Mouse (Mus musculus) urinary bladder, postnatal 4 days (tissue): ENCODE results near the gene Taf5.

Source experiments
- DNase-seq, 2 experiments: peaks; one replicate each; pipeline ENCODE4 v3.0.0; 2021 to 2022; ENCODE audit warnings: low spot score in 2 of 2

Gene Taf5

DNA sequence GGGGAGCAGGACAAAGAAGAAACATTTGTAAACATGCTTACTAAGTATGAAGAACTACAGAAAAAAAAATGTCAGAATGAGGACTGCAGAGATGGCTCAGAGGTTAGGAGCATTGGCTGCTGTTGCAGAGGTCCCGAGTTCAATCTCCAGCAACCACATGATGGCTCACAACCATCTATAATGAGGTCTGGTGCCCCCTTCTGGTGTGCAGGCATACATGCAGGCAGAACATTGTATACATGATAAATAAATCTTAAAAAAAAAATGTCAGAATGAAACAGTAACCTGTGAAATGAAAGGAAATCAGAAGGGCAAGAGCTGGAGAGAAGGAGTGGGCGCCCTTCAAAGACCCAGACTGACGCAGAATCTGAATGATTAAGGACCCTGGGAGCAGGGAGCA, 1.7 kb upstream of the Taf5 start:
- DNase-seq: no peak

DNA sequence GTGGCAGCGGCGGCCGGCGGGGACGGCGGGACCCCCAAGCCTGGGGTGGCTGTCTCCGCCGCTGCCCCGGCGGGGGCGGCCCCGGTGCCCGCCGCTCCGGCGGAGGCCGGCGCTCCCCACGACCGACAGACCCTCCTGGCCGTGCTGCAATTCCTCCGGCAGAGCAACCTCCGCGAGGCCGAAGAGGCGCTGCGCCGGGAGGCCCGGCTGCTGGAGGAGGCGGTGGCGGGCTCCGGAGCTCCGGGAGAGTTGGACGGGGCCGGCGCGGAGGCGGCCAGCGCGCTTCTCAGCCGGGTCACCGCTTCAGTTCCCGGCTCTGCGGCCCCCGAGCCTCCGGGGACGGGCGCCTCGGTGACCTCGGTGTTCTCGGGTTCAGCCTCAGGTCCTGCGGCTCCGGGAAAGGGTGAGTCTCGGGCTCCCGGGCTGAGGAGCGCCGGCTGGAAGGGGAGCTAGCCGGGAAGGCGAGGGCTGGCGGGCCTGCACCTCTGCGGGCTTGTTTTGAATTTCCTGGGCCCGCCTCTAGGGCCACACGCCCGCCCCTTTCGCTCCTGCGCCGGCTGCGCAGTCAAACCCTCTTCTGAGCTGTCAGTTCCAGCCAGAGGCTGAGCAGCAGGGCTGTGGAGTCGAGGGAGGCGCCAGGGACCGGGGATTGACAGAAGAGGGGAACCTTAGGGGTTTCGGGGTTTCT, 522 bp downstream of the Taf5 start:
- DNase-seq: peak; percentile 80 to 82

DNA sequence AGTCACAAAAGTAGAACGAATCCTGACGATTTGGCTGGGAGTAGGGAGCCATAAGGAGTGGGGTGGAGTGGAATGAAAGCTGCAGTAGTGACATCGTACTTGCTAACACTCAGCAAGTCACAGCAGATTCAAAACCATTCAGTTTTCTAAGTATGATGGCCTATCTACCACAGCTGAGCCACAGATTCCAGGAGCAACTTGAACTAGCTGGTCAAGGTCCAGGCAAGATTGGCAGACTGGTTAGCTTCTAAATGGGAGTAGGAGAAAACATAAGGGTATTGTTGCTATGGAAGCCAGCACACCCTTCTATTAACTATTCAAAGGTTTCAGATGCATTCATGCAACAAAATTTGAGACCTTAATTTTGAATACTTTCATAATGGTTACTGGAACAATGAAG, 20.7 kb downstream of the Taf5 start:
- no peak for DNase-seq

DNA sequence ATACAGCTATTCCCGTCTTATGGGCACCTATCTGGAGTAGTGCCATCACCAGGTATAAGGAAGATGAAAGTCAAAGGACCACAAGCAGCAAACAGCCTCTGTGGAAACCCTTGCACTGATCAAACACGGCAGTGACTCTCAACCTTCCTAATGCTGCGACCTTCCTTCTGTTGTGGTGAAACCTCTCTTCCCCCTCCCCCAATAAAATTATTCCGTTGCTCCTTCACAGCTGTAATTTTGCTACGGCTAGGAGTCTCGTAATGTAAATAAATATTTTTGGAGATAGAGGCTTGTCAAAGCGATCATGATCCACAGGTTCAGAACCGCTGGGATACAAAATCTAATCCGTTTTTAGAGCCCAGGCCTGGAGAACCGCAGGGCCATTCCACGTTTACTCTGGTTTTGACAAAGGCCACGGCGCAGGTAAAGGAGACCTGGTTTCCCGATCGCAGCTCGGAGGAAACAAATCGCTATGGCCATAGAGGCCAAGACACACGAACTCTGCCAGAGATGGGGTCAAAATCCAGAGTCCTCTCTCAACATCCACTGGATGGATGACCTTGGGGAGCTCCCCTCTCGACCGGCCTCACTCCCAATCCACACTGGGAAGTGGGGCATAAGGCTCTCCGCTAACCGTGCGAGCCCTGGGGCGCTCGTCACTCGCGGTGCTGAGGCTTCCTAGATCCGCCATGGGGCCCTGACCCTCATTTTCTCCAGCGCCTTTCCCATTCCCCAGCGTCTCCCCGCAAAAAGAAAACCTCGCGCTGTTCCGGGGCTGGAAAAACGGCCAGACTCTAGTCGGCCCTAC, 22.4 kb downstream of the Taf5 start:
- no peak for DNase-seq

DNA sequence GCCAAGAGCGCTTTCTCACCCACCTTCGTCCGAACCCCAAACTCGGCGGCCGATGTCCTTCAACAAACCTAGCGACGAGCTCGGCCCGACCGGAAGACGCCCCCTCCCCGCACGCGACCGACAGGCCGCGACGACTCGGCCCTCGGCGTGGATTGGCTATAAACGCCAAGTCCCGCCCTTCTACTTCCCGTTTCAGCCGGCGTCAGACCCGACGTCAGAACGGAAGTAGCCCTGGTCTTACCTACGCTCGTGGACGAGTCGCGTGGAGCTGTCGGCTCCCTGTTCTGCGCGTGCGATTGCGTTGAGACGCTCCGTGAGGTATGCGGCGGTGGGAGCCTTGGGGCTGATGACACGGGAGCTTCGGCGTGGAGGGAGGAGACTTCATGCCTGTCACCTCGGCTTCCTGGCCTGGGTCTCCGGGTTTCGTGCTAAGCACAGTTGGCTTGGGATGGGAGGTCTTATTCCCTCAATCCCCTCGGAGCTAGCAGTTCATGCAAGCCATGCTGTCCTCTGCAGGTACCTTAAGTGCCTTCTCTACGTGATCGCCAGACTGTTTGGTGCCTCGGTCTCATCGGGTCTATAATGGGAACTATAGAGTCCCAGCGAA, 23.1 kb downstream of the Taf5 start, which contains the start of the genes Usmg5 and Pdcd11:
Gene Usmg5, minus strand, starts transcription at position 98 of the 607 bp plus-strand sequence.
Gene Pdcd11, plus strand, starts transcription at position 219 of the 607 bp plus-strand sequence.
- peak; percentile 90 to 96 for DNase-seq

DNA sequence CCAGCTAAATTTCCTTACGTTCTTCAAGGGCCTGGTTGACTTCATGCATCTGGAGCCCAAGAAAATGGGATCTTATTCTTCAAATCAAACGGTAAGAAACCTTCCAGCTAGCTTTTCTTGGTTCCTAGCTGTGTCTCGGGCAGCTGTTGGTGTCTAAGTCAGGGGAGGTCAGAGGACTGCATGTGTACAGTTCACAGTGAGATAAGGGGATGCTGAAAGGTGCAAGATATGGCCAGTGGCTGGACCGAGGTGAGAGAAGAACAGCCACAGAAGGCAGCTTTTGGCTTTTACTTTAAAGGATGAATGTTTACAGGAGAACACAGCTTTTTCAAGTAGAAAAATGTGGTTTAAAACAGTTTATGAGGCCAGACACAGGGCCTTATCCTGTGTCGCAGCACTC, 33.5 kb downstream of the Taf5 start:
- DNase-seq: no peak

DNA sequence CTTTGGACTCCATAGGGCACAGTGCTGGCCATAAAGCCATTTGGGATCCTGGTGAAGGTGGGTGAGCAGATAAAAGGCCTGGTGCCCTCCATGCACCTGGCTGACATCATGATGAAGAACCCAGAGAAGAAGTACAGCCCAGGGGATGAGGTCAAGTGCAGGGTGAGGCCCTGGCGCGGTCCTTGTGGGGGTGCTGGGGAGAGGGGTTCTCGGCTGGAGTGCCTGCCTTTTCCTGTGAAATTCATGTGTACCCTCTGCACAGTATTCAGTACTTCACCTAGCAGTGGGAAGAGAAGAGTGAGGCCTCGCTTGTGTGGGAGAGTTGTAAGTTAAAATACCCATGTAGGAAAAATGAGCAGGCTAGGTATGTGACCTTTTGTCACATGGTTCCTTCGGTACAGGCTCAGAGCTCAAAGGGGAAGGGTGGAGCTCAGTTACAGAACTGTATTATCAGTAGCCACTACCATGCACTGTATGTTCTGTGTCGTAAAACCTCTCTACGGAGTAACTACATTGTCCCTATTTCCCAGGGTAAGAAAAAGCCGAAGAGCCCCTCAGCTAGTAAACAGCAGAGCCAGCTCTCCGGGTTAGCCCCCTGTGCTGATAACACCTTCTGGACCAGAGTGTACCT, 37.2 kb downstream of the Taf5 start:
- no peak for DNase-seq

DNA sequence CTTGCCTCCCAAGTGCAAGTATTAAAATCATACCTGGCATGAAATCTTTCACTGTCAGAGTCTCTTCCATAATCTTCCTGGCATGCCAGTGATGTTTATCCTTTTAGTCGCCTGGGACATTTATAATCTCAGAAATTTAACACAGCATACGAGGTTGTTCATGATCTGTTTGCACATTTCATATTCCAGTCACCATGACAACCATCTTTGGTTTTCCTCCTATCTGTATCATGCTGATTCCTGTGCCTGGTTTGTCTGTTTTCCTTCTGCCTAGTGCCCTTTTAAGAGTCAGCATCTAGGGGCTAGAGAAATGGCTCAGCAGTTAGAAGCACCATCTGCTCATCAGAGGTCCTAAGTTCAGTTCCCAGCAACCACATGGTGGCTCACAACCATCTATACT, 51.1 kb downstream of the Taf5 start:
- no peak for DNase-seq

DNA sequence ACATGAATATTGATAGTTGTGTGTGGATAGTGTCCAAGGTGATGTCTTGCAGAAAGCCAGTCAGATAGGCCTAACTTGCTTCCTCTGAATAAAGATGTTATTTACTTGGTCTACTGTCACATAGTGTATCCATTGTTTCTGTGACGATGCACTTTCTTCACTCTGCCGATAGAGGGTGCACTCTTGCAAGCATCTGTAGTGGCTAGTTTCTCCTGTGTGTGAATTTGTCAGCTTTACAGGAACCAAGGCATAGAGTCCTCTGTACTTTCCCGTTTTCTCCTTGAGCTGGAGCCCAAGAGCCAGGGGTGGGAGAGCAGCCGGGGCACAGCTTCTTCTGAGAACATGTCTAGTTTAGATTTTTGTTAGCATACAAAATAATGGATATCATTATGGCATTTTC, 53.5 kb downstream of the Taf5 start:
- DNase-seq: no peak

DNA sequence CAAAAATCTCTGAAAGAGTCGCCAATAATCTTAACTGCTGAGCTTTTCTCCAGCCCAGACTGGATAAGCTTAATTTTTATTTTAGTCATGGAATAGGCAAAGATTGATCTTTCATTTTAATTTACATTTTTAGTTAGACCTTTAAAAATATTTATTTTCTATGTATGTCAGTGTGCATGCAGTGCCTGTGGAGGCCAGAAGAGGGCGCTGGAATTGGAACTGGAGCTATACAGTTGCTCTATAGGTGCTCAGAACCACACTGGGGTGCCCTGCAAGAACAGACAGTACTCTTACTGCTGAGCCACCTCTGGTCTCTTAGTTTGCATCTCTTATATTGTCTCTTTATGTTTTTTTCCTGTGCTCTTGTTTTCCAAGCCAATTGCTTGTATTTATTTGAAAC, 55.3 kb downstream of the Taf5 start:
- no peak for DNase-seq

DNA sequence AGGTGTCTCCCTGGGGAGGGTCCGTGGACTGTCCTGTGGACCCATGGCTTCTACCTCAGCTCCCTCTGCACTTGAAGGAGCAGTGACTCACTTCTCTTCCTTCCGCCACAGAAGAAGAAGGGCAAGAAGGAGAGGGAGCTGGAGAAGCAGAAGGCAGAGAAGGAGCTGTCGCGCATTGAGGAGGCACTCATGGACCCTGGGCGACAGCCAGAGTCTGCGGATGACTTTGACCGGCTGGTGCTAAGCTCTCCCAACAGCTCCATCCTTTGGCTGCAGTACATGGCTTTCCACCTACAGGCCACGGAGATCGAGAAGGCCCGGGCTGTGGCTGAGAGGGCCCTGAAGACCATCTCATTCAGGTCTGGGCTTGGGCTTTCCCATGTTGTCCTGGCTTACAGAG, 60.6 kb downstream of the Taf5 start:
- no peak for DNase-seq

DNA sequence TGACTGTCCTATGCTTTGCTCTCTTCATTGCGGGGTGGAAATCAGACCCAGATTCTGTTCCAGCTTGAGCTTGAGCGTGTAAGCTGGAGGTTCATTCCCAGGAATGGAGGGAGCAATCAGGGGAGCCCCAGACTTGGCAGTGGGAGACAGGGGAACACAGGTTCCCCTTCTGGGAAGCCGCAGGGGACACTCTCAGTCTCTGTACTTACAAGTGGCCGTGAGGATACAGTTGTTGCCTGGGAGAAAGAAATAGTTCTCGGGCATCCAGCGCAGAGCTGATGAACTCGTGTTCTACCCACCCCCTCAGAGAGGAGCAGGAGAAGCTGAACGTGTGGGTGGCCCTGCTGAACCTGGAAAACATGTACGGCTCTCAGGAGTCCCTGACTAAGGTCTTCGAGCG, 61.3 kb downstream of the Taf5 start:
- DNase-seq: no peak

DNA sequence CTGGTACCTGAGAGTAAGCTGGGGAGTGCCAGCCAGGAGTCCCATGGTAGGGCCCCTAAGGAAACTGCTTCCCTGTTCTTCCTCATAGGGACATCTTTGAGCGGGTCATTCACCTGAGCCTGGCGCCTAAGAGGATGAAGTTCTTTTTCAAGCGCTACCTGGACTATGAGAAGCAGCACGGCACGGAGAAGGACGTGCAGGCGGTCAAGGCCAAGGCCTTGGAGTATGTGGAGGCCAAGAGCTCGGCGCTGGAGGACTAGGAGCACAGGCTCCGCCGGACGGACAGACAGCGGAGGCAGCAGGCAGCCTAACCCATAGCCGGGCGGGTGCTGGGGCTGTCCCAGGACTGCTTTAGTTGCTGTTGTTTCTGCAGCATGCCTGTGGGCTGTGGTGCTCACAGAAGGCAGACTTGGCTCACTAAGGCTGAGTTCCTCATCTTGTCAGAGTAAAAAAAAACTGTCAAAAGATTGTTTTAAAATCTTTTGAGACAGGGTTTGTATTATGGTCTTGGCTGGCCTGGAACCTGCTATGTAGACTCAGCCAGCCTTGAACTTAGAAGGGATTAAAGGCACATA, 63.1 kb downstream of the Taf5 start:
- no peak for DNase-seq
